Mouse (Mus musculus): ENCODE measurements around the gene Ppef1. TPM values are rescaled to one million over a fixed set of nuclear protein-coding genes. Genes with fewer than 3 reads are reported as not detected.

The Ppef1 gene
- polyA plus RNA-seq, 1 experiment from 2014 or later, result 0.07 TPM

DNA sequence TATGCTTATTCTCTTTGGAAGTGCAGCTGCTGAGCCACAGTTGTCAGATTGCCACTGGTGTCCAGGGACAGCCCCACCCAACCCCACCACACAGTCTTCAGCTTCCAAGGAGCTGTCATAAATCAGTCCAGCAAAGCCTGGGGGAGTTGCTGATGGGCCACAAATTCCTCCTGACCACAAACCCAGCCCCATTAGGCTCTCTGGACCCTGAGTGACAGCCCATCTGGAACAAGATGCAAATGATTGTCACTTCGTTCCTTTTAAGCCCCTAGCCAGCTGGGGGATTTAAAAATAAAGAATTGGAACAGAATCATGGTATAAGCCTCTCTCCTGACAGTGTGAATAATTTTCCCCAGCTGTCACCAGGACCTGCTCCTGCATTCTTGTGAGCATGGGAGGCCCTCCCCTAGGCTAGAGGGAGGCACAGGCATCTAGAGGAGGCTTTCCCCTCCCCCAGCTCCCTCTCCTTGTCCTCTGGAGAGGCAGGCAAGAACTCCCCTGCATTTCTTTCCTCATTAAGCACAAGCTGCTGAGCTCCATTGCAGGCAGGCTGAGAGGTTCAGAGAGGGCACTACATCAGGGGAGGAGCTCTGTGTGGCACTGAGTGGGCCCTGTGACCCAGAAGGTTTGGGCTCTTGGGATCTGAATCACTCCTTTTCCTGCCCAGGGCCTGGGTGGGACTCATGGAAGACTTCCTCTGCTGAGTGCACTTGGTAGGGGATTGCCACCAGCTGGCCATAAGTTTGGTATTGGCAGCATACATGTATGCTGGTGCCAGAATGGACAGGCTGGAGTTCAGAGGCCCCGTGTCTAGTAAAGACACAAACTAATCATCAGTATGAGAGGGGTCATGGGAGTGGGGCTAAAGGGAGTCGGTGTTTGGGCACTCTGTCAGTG lies 136.8 kb downstream of the Ppef1 start:
- DNase-seq (ENCODE audit: low spot score), result no peak

DNA sequence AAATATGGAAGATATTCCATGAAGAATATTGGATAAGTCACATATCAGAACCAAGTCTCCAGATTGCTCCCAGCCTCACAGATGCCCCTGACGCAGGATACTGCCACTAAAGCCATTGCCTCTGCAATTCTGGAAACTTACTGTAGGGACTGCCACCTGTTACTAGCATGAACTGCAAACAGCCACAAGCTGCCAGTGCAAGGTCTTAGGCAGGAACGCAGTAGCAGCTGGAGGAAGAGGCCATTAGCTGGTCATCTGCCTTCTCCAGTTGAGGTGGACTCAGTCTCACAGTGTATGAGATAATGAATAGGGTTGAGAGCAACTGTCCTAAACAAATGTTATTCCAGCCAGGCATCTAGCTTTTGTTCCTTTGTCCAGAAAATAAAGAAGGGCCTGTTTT lies 137.5 kb downstream of the Ppef1 start:
- DNase-seq (ENCODE audit: low spot score), result no peak

DNA sequence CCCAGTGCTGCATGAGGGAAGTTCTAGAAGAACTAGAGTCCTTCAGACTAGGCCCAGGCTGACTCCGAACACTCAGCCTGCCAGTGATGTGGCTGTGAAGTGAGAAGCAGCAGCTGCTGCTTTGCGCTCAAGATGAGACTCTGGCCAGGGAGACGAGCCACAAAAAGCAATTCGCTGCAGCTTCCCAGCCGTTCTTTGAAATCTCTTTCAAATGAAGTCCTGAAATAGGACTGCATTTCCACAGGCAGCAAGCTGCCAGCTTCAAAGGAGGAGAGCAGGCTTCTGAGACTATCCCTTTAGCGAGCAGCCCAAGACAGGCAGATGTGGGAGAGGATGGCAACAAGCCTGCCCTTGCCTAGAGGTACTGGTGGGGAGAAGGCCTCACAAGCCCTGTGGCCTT lies 142.6 kb downstream of the Ppef1 start:
- no peak for DNase-seq (ENCODE audit: low spot score)

DNA sequence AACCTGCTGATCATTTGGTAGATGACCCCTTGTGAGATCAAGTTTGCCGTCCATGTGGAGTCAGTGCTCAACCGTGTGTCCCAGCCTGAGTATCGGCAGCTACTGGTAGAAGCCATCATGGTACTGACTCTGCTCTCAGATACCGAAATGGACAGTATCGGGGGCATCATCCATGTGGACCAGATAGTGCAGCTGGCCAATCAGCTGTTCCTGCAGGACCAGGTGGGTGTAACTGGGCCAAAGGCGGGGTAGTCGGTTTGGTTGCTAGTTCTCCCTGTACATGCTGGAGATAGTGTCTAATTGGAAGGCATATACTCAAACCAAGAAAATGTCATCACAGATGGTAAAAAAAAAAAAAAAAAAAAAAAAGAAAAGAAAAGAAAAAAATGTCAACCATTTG lies 145.4 kb downstream of the Ppef1 start:
- DNase-seq (ENCODE audit: low spot score), result no peak

DNA sequence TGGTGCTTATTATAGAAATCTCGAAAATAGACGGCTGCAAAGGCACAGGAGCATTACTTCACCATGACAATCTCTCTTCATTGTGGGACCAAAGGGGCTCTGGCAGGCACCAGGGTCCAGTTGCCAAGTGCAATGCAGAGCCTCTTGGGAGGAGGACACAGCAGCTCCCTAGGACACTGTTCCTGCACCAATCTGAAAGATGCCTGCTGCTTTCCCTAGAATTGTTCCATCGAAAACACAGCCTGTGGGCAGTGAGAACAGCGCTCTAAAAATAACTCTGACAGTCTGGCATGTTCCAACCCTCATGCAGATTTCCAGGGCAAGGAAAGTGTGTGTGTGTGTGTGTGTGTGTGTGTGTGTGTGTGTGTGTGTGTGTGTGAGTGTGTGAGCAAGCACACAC lies 147.0 kb downstream of the Ppef1 start:
- DNase-seq (ENCODE audit: low spot score), result no peak

DNA sequence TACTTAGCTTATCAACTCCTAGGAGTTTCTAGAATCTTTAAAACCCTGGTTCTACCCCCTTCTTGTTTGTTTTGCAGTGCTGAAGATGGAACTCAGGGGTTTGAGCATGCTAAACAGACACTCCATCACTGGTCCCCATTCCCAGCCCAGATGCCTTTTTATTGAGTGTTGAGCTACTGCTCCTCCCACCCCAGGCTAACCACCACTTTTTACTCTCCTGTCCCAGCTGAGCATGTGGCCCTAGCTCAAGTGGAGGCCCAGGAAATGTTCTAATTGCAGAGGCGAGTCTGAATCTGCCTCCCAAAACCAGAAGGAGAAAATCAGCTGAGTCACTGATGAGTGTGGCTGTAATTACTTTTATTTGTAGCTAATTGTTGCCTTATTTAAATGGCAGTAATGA lies 150.5 kb downstream of the Ppef1 start:
- DNase-seq (ENCODE audit: low spot score), result no peak

DNA sequence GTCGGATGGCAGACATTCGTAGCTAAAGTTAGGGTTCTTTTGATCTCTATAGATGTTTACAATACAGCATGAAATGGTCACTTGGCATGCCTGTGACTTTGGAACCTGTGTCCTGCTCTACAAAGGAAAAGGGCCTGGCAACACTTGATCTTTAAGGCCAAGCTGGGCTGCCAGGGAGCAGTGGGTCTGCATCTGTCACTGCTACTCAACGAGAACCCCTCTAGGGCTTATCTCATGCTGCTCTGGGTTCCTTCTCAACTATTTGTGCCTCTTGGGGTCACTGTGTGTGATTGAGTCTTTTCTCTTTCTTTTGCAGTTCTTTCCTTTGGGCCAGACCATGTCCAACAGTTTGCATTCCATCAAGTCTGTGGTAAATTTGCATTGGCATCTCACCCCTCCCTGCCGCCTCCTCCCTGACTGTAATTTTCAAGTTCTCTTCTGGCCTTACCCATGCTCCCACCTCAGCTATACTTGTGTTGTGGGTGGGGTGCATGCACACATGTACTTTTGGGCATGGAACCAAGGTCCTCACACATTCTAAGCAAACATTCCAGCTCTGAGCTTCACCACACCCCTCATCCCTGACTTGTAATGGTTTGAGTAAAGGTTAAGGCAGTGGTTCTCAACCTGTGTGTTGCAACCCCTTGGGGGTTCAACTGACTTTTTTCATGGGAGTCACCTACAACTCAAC lies 151.3 kb downstream of the Ppef1 start:
- DNase-seq (ENCODE audit: low spot score), result no peak

DNA sequence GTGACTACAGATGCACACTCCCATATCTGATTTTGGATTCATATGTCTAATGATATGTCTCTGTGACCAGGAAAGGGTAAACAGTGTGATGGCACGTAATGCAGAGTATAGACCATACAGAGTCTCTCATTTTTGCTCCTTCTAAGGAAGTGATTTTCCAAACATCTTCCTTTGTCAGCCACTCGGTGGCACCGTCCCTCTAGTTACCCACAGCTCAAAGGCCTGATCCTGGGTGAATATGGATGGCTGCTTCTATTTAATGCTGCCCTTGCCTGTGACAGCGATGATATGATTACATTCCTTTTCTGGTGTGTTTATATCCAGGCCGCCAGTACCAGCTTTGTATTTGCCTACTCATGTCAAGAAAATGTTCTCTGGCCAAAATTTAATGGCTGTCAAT lies 152.0 kb downstream of the Ppef1 start:
- DNase-seq (ENCODE audit: low spot score), result no peak

Other genes with a start within 250 kb of the Ppef1 start
- gene Phka2, start 233.6 kb downstream of the Ppef1 start, polyA plus RNA-seq (2015; fragmentation: Nextera tagmentation; extraction: Ambion mirVana), result 7.9 and 9.4 TPM in 2 replicates
- gene Rs1, start 32.2 kb upstream of the Ppef1 start, polyA plus RNA-seq (2015; fragmentation: Nextera tagmentation; extraction: Ambion mirVana), result not detected in 2 replicates
- 0.16 and 0.18 TPM in 2 replicates for gene Gja6, start 171.3 kb upstream of the Ppef1 start, polyA plus RNA-seq (2015; fragmentation: Nextera tagmentation; extraction: Ambion mirVana)